Mouse (Mus musculus) heart, embryonic 15.5 days (tissue): ENCODE results near the gene Hsd11b1. TPM values are rescaled to one million over a fixed set of nuclear protein-coding genes. Genes with fewer than 3 reads are reported as not detected.
A peak's percentile ranks its signal among the peaks of the same experiment; 100 is the strongest.
"Not testable (repeated sequence)": the region's sequence is repeated elsewhere in the genome, so short reads cannot be mapped to it uniquely, and the experiment has no call there.

Source experiments
- ATAC-seq: fragments of 200-750 bp; cut with Nextera tagmentation; replicated peaks from 2 replicates; pipeline ENCODE4 v1.8.0; 2017; ENCODE audit warnings: low read depth, moderate TSS enrichment; ENCODE audit not compliant: insufficient number of reproducible peaks, insufficient read depth, low FRiP score
- H3K27ac ChIP-seq: fragments of 300-500 bp; sonication (generic); 2 replicates; pipeline ENCODE4 v1.5.1; 2015; ENCODE audit warnings: mild to moderate bottlenecking, inconsistent platforms
- H3K27me3 ChIP-seq: fragments of 300-500 bp; sonication (generic); 2 replicates; pipeline ENCODE4 v1.6.1; 2015; ENCODE audit warnings: inconsistent platforms
- H3K36me3 ChIP-seq: fragments of 300-500 bp; sonication (generic); 2 replicates; pipeline ENCODE4 v1.6.1; 2015; ENCODE audit warnings: mild to moderate bottlenecking, inconsistent platforms
- H3K4me1 ChIP-seq: fragments of 300-500 bp; sonication (generic); replicated peaks from 2 replicates; pipeline ENCODE4 v1.6.1; 2015; ENCODE audit warnings: inconsistent platforms
- H3K4me2 ChIP-seq: fragments of 300-500 bp; sonication (generic); 2 replicates; pipeline ENCODE4 v1.6.1; 2015; ENCODE audit warnings: inconsistent platforms, mild to moderate bottlenecking, moderate library complexity
- H3K4me3 ChIP-seq: fragments of 300-500 bp; sonication (generic); 2 replicates; pipeline ENCODE4 v1.5.1; 2015; ENCODE audit warnings: mild to moderate bottlenecking, inconsistent platforms
- H3K9ac ChIP-seq: fragments of 300-500 bp; sonication (generic); 2 replicates; pipeline ENCODE4 v1.6.1; 2015; ENCODE audit warnings: mild to moderate bottlenecking, inconsistent platforms
- H3K9me3 ChIP-seq: fragments of 300-500 bp; sonication (generic); replicated peaks from 2 replicates; pipeline ENCODE4 v1.6.1; 2016; ENCODE audit warnings: inconsistent platforms
- WGBS: fragments of 180-500 bp; shearing (Covaris S2); methylation state at CpG from one replicate; pipeline ENCODE4 v1.1.7; 2015; ENCODE audit warnings: mixed read lengths; 5-methylcytosine and 5-hydroxymethylcytosine counted together
- polyA plus RNA-seq: library from polyadenylated mRNA; unstranded; fragments of >200 nt; fragmentation: Nextera tagmentation; extraction: Ambion mirVana; gene quantifications from 2 replicates; pipeline ENCODE4 v1.2.1, GENCODE M21; 2015

Gene Hsd11b1
- polyA plus RNA-seq, 1 experiment from 2014 or later: 1.9 TPM

DNA sequence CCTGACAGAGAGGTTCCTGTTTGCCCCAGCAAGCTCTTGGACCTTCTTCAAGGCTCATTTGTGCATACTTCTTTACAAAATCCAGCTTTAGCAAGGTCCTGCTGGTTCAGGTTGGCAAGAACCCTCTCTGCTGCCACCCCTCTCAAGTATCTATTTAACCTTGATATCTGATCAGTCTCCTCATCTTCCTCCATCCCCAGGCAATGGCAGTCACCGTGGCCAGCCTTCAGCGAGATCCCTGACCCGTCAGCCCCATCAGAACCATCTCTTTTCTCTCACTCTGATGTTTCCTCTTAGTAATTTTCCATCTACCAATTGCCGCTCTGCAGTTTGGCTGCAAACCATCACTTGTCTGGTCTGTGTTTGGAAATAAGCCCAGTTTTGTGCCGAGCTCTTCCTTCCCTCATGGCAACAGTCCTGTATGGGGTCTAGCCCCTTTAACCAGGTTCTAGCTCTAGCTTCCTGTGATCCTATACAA, 7.2 kb downstream of the Hsd11b1 start:
- peak overlapping the region; percentile 37 for H3K27ac ChIP-seq
- ATAC-seq: no peak

DNA sequence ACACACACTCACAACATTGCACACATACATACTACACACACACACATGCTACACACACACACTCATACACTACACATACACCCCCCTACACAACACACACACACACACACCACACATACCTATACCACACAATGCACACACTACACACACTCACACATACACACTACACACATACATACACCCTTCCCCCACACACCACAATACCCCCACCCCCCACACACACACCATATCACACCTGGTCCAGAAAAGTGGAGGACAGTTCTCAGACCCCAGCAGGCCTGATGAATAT, 7.6 kb downstream of the Hsd11b1 start:
- Histone ChIP-seq H3K27ac (peak overlapping the region; percentile 37; the same call in 1 of the 2 replicates), H3K9ac (no peak overlapping the region), H3K27me3 (no peaks in the 10 kb centered on the region), H3K36me3 (no peaks in the 10 kb centered on the region), H3K4me3 (no peak overlapping the region), H3K9me3 (no peaks in the 10 kb centered on the region), H3K4me1 (peaks cover 25% of the 10 kb centered on the region), H3K4me2 (no peak overlapping the region)
- ATAC-seq: peak; percentile 50; the same call in 1 of the 2 replicates

More for the DNA sequence above, 7.2 kb downstream of the Hsd11b1 start:
- no peak overlapping the region for H3K9ac ChIP-seq
- no peaks in the 10 kb centered on the region for H3K9me3 ChIP-seq
- no peak overlapping the region for H3K4me2 ChIP-seq
- H3K4me1 ChIP-seq: peaks cover 22% of the 10 kb centered on the region
- H3K4me3 ChIP-seq: no peak overlapping the region
- H3K36me3 ChIP-seq: no peaks in the 10 kb centered on the region
- WGBS: 37% methylated on average over 5 of the region's 5 CpGs
- no peaks in the 10 kb centered on the region for H3K27me3 ChIP-seq

GRCm38 (mm10) chr1:193255488-193256288, 8.2 kb downstream of the Hsd11b1 start:
- peak; percentile 21; the same call in 1 of the 2 replicates for ATAC-seq
- Histone ChIP-seq H3K9me3 (no peaks in the 10 kb centered on the region), H3K9ac (no peak overlapping the region), H3K4me2 (no peak overlapping the region), H3K27me3 (no peaks in the 10 kb centered on the region), H3K27ac (no peak overlapping the region), H3K36me3 (no peaks in the 10 kb centered on the region), H3K4me3 (no peak overlapping the region), H3K4me1 (peaks cover 25% of the 10 kb centered on the region)
- 34% methylated on average over 3 of the region's 3 CpGs for WGBS

- Histone ChIP-seq H3K27ac (no peak overlapping the region), H3K4me3 (no peak overlapping the region), H3K9ac (no peak overlapping the region), H3K4me2 (no peak overlapping the region), H3K9me3 (no peaks in the 10 kb centered on the region), H3K36me3 (no peaks in the 10 kb centered on the region), H3K27me3 (no peaks in the 10 kb centered on the region), H3K4me1 (peaks cover 25% of the 10 kb centered on the region)
- 56% methylated on average over 8 of the region's 8 CpGs for WGBS
- no peak for ATAC-seq
These were observed 8.8 kb downstream of the Hsd11b1 start for GRCm38 (mm10) chr1:193255032-193255431.

GRCm38 (mm10) chr1:193253895-193254294, 10.0 kb downstream of the Hsd11b1 start:
- H3K9me3 ChIP-seq, H3K27me3 ChIP-seq, H3K4me2 ChIP-seq, H3K4me3 ChIP-seq, ATAC-seq, H3K27ac ChIP-seq, H3K9ac ChIP-seq, H3K36me3 ChIP-seq: not testable (repeated sequence)
- H3K4me1 ChIP-seq: peaks cover 25% of the 10 kb centered on the region
- WGBS: 65% methylated on average over 3 of the region's 3 CpGs

DNA sequence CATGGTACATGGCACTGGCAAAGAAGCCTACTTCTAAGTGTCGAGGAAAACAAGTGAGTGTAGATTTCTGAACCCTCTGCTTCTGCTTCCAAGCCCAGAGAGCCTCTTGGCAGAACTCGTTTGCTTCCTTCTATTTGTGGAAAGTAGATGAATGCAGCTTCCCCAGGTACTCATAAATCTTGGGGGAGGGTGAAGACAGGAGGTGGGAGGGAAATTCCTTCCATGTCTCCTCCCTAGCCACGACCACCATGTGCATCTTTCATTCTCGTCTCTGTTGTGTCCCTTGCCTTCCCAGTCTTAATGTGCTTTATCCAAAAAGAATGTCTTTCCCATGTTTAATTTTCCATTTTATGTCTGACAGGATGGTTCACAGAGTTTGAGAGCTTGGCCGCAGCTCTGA, 11.3 kb downstream of the Hsd11b1 start:
- H3K36me3 ChIP-seq: no peaks in the 10 kb centered on the region
- 31% methylated on average over 5 of the region's 5 CpGs for WGBS

DNA sequence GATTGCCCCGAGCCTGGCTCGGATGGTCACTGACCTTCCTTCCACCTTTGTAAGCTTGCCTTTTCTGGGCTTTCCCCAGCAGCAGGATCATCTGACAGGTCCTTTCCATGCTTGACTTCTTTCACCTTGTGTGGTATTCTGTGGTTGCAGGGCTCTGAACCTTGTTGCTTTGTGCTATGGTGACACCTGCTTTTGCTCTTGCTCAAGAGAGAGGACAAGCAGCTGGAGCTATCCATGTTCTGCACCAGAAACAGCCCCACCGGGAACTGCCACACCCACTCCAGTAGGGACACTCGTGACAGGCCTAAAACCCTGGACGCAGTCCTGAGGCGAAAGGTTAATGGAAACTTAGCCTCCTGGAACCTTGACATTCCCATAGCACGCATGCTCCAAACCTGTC, 12.5 kb downstream of the Hsd11b1 start:
- 71% methylated on average over 7 of the region's 7 CpGs for WGBS
- Histone ChIP-seq H3K4me3 (no peak overlapping the region), H3K4me1 (peaks cover 18% of the 10 kb centered on the region), H3K9me3 (no peaks in the 10 kb centered on the region), H3K9ac (no peak overlapping the region), H3K4me2 (no peak overlapping the region), H3K36me3 (no peaks in the 10 kb centered on the region), H3K27ac (no peak overlapping the region), H3K27me3 (no peaks in the 10 kb centered on the region)
- no peak for ATAC-seq

More for the DNA sequence above, 11.3 kb downstream of the Hsd11b1 start:
- Histone ChIP-seq H3K27ac (no peak overlapping the region), H3K9me3 (no peaks in the 10 kb centered on the region), H3K4me1 (peaks cover 25% of the 10 kb centered on the region), H3K4me3 (no peak overlapping the region), H3K9ac (no peak overlapping the region), H3K4me2 (no peak overlapping the region), H3K27me3 (no peaks in the 10 kb centered on the region)
- ATAC-seq: no peak

DNA sequence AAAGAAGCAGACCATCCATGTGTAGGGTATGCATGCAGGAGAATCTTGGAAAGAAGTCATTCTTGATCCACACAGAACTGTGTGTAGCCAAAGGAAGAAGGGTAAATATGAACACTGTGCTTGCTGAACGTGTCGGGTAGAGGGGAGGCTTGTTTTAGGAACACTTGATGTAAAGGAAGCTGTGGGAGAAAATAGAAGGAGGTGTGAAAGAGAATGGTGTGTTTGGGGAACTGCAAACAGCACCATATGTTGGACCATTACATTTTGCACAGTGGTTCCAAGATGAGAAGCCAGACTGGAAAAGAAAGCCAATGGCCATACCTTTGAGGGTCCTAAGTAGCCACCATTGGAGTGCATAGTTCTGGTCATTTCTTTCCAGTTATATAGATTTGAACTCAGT, 13.8 kb downstream of the Hsd11b1 start:
- H3K27ac ChIP-seq: no peak overlapping the region
- H3K4me3 ChIP-seq: no peak overlapping the region
- peaks cover 9% of the 10 kb centered on the region for H3K4me1 ChIP-seq
- no peak overlapping the region for H3K9ac ChIP-seq
- no peaks in the 10 kb centered on the region for H3K27me3 ChIP-seq
- ATAC-seq: no peak
- H3K9me3 ChIP-seq: no peaks in the 10 kb centered on the region
- WGBS: 64% methylated on average over 2 of the region's 2 CpGs
- no peak overlapping the region for H3K4me2 ChIP-seq
- no peaks in the 10 kb centered on the region for H3K36me3 ChIP-seq

DNA sequence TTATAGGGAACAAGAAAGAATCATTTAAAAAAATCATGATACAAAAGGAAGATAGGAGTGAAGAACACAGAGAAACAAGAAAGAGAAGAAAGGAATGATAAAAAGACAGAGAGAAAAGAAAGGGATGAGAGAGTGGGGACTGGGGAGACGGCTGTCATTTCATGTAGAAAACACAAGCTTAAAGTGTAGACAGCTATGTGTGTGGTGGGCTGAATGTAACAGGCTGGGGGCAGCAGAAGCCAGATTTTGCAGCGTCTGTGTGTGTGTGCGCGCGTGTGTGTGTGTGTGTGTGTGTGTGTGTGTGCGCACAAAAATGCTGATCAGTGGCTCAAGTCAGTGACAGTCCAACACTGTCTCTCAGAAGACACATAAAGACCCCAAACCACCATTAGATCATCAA, 19.6 kb downstream of the Hsd11b1 start:
- 53% methylated on average over 6 of the region's 6 CpGs for WGBS
- Histone ChIP-seq H3K27ac (peak overlapping the region; percentile 83; the same call in 1 of the 2 replicates), H3K4me3 (no peak overlapping the region), H3K4me1 (peaks cover 13% of the 10 kb centered on the region; the same call in 1 of the 2 replicates), H3K9ac (no peak overlapping the region), H3K27me3 (no peaks in the 10 kb centered on the region), H3K9me3 (no peaks in the 10 kb centered on the region), H3K36me3 (no peaks in the 10 kb centered on the region), H3K4me2 (no peak overlapping the region)
- no peak for ATAC-seq

DNA sequence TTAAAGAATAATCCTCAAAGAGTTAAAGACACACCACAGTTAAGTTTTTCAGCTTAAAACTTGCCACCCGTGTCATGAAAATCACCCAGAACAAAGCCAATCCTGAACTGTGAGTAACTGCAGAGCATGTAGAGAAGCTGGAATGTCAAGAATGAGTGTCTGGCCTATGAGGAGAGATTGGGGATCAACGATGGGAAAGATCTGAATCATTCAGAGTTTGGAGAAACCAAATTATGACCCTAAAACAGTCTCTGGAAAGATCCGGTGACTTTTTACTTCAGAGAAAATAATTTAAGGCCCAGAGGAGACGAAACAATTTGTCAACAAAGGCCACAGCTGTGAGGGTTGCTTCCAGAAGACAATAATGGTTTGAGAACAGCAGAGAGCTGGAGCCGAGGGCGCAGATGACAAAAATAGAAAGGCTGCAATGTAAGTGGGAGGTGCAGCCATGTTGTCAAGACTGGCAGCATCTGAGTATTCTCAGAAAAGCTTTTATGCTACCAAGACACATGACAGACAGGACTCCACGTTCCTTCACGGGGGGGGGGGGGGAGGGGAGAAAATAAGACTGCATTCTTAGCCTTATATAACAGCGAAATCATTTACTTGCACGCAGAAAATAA, 20.2 kb downstream of the Hsd11b1 start:
- Histone ChIP-seq H3K9me3 (no peaks in the 10 kb centered on the region), H3K4me2 (no peak overlapping the region), H3K4me3 (no peak overlapping the region), H3K9ac (no peak overlapping the region), H3K27me3 (no peaks in the 10 kb centered on the region), H3K27ac (peak overlapping the region; percentile 83), H3K4me1 (peaks cover 13% of the 10 kb centered on the region; the same call in 1 of the 2 replicates), H3K36me3 (no peaks in the 10 kb centered on the region)
- ATAC-seq: no peak
- WGBS: 34% methylated on average over 10 of the region's 10 CpGs

GRCm38 (mm10) chr1:193242863-193243262, 21.0 kb downstream of the Hsd11b1 start:
- Histone ChIP-seq H3K9me3 (no peaks in the 10 kb centered on the region), H3K27me3 (no peaks in the 10 kb centered on the region), H3K4me3 (no peak overlapping the region), H3K36me3 (no peaks in the 10 kb centered on the region), H3K9ac (no peak overlapping the region), H3K4me1 (peaks cover 13% of the 10 kb centered on the region; the same call in 1 of the 2 replicates), H3K27ac (peak overlapping the region; percentile 83; the same call in 1 of the 2 replicates), H3K4me2 (no peak overlapping the region)
- no peak for ATAC-seq
- WGBS: 72% methylated on average over 4 of the region's 4 CpGs
